Mouse (Mus musculus): ENCODE measurements at regions not wholly inside any gene's neighbourhood (a gene's known extent, or its start where the extent isn't known, plus 50 kb on each side); places are given as distances from the start of the nearest gene placed in this dataset.

- Histone ChIP-seq H3K4me1 (ENCODE audit: control insufficient read depth in 1 of 2, insufficient read depth in 2 of 2, low read length in 2 of 2) (no peaks in the 10 kb centered on the region), H3K9me3 (replicated peaks; ENCODE audit: insufficient read depth, low read length) (no peaks in the 10 kb centered on the region), H3K36me3 (ENCODE audit: control insufficient read depth in 1 of 2, insufficient read depth in 2 of 2, low read length in 2 of 2) (no peaks in the 10 kb centered on the region), H3K4me3 (ENCODE audit: control insufficient read depth in 1 of 2, insufficient read depth in 1 of 2, low read depth in 2 of 2, low read length in 2 of 2) (no peak overlapping the region), H3K79me2 (ENCODE audit: control insufficient read depth, insufficient read depth, low read length, poor library complexity) (no peaks in the 10 kb centered on the region), H3K27me3 (ENCODE audit: control insufficient read depth in 1 of 2, insufficient read depth in 2 of 2, low read length in 2 of 2) (no peaks in the 10 kb centered on the region), H3K27ac (ENCODE audit: control insufficient read depth, low read depth, low read length) (no peak overlapping the region), H3K9ac (ENCODE audit: control insufficient read depth, low read depth, low read length, poor library complexity, severe bottlenecking) (no peak overlapping the region)
- TF ChIP-seq ELF1 (IDR thresholded peaks at IDR 0.05; ENCODE audit: low read depth, low read length) = no peak
- TF ChIP-seq USF2 (IDR thresholded peaks at IDR 0.05; ENCODE audit: borderline replicate concordance in 1 of 2, insufficient read depth in 1 of 2, low read depth in 1 of 2, low read length in 2 of 2) = no peak
- TF ChIP-seq POLR2AphosphoS5 (IDR thresholded peaks at IDR 0.05; ENCODE audit: borderline replicate concordance, low read depth, low read length) = no peak
- TF ChIP-seq CHD1 (IDR thresholded peaks at IDR 0.05; ENCODE audit: low read depth, low read length) = no peak
- no peak for TF ChIP-seq GABPA (IDR thresholded peaks at IDR 0.05; ENCODE audit: low read depth, low read length)
- no peak for TF ChIP-seq HCFC1 (IDR thresholded peaks at IDR 0.05; ENCODE audit: low read depth, low read length)
- no peak for TF ChIP-seq ZNF384 (IDR thresholded peaks at IDR 0.05; ENCODE audit: low read depth, low read length)
- no peak for TF ChIP-seq ETS1 (IDR thresholded peaks at IDR 0.05; ENCODE audit: low read depth, low read length)
- no peak for TF ChIP-seq E2F4 (IDR thresholded peaks at IDR 0.05; ENCODE audit: borderline replicate concordance, low read depth, low read length)
- no peak for TF ChIP-seq EP300 (IDR thresholded peaks at IDR 0.05; ENCODE audit: low read depth in 1 of 2, low read length in 2 of 2)
- no peak for TF ChIP-seq KAT2A (conservative IDR thresholded peaks at IDR 0.05; ENCODE audit: low read depth, low read length)
- no peak for TF ChIP-seq MYB (IDR thresholded peaks at IDR 0.05; ENCODE audit: low read depth, low read length)
- TF ChIP-seq CTCF (IDR thresholded peaks at IDR 0.05 in 2 of 3, conservative IDR thresholded peaks at IDR 0.05 in 1 of 3; ENCODE audit: control insufficient read depth in 1 of 3, insufficient read depth in 1 of 3, low read depth in 2 of 3, low read length in 3 of 3, poor library complexity in 1 of 3, severe bottlenecking in 1 of 3) = no peak
- DNase-seq (ENCODE audit: low read depth, low spot score) = no peak
Observed at GRCm38 (mm10) chr4:153724045-153724444, 233.0 kb upstream of the A430005L14Rik start.

GRCm38 (mm10) chr4:153727273-153727672 lies 229.8 kb upstream of the A430005L14Rik start:
- Histone ChIP-seq H3K9ac (ENCODE audit: control insufficient read depth, low read depth, low read length, poor library complexity, severe bottlenecking) (no peak overlapping the region), H3K27ac (ENCODE audit: control insufficient read depth, low read depth, low read length) (no peak overlapping the region), H3K9me3 (replicated peaks; ENCODE audit: insufficient read depth, low read length) (no peaks in the 10 kb centered on the region), H3K27me3 (ENCODE audit: control insufficient read depth in 1 of 2, insufficient read depth in 2 of 2, low read length in 2 of 2) (no peaks in the 10 kb centered on the region), H3K36me3 (ENCODE audit: control insufficient read depth in 1 of 2, insufficient read depth in 2 of 2, low read length in 2 of 2) (no peaks in the 10 kb centered on the region), H3K79me2 (ENCODE audit: control insufficient read depth, insufficient read depth, low read length, poor library complexity) (no peaks in the 10 kb centered on the region), H3K4me1 (ENCODE audit: control insufficient read depth in 1 of 2, insufficient read depth in 2 of 2, low read length in 2 of 2) (no peaks in the 10 kb centered on the region), H3K4me3 (ENCODE audit: control insufficient read depth in 1 of 2, insufficient read depth in 1 of 2, low read depth in 2 of 2, low read length in 2 of 2) (no peak overlapping the region)
- TF ChIP-seq BHLHE40 (IDR thresholded peaks at IDR 0.05; ENCODE audit: borderline replicate concordance, low read depth, low read length) (no peak), MXI1 (IDR thresholded peaks at IDR 0.05; ENCODE audit: low read depth, low read length) (no peak), RCOR1 (IDR thresholded peaks at IDR 0.05; ENCODE audit: low read depth, low read length) (no peak), POLR2AphosphoS5 (IDR thresholded peaks at IDR 0.05; ENCODE audit: borderline replicate concordance, low read depth, low read length) (no peak), NRF1 (IDR thresholded peaks at IDR 0.05; ENCODE audit: insufficient read depth, low read depth, low read length, poor library complexity, severe bottlenecking) (no peak), NELFE (IDR thresholded peaks at IDR 0.05; ENCODE audit: low read depth, low read length) (no peak)
- DNase-seq (ENCODE audit: low read depth, low spot score) = no peak

All from MEL (cell line).